Mouse (Mus musculus): ENCODE results near the gene Ttc9c. TPM values are rescaled to one million over a fixed set of nuclear protein-coding genes. Genes with fewer than 3 reads are reported as not detected.

Ttc9c gene
- 34.4 and 36.0 TPM in 2 replicates for polyA plus RNA-seq (2012; rRNA removed)

DNA sequence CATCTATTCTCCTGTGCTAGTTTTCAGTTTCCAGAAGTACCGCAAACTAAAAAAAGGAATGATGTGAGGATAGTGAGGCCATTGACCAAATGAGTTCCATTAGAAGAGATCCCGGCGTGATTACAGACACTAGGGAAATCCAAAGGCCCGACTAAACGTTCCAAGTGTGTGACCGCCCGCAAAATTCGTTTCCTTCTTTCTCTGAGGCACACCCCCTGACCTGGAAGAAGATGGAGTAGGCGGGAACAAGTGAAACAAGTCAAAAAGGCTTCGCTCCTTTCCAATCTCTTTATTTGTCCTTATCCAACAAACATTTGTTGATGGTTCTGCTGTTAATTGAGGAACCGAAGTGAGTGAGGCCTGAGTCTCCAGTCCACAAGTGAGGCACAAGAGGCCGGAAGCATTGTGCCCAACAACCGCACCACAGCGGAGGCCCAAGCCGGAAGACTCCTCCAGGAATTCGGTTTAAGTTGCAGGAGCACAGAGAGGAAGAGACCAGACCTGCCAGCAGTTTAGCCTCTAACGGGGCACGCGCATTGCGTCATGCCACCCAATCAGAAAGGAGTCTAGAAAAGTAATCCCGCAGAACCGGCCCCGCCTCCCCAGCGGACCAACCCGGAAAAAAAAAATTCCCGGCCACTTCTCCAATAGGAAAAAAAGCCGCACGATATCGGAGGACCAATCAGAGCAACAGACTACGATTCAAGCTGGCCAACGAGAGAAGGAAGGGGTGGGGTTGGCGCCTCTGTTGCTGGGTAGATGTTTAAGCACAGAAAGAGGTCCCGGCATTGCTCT is at the start of gene Ttc9c:
TSS of gene Ttc9c (minus strand) at position 533 of the 795 bp plus-strand sequence.
- TF ChIP-seq CTCF (IDR thresholded peaks at IDR 0.05; ENCODE audit: borderline replicate concordance, insufficient read depth, low read depth, low read length) (no peak), POLR2A (IDR thresholded peaks at IDR 0.05; ENCODE audit: borderline replicate concordance, insufficient read depth, low read length) (peak; percentile 82; the same call in 1 of the 2 replicates)
- under 1% methylated on average over 33 of the region's 33 CpGs for WGBS

GRCm38 (mm10) chr19:8864265-8864664 is 45.1 kb upstream of the Ttc9c start:
- Histone ChIP-seq H3K4me1 (ENCODE audit: control insufficient read depth, insufficient read depth, low read length) (no peaks in the 10 kb centered on the region), H3K4me3 (replicated peaks; ENCODE audit: insufficient read depth, low read depth, low read length) (no peak overlapping the region), H3K27ac (ENCODE audit: insufficient read depth, low read length) (no peak overlapping the region), H3K27me3 (ENCODE audit: control insufficient read depth, insufficient read depth, low read length) (no peaks in the 10 kb centered on the region)
- TF ChIP-seq POLR2A (IDR thresholded peaks at IDR 0.05; ENCODE audit: borderline replicate concordance, insufficient read depth, low read length) (no peak), CTCF (IDR thresholded peaks at IDR 0.05; ENCODE audit: borderline replicate concordance, insufficient read depth, low read depth, low read length) (no peak)
- WGBS, result 80% methylated on average over 6 of the region's 6 CpGs
- no peak for DNase-seq

More for the DNA sequence above, at the start of gene Ttc9c:
- peak; percentile 95 to 99 for DNase-seq
- peaks cover 7% of the 10 kb centered on the region; the same call in 1 of the 2 replicates for H3K4me1 ChIP-seq (ENCODE audit: control insufficient read depth, insufficient read depth, low read length)
- H3K4me3 ChIP-seq (replicated peaks; ENCODE audit: insufficient read depth, low read depth, low read length), result peak within 1 kb of the TSS; percentile 86
- H3K27ac ChIP-seq (ENCODE audit: insufficient read depth, low read length), result peak within 1 kb of the TSS; percentile 95
- H3K27me3 ChIP-seq (ENCODE audit: control insufficient read depth, insufficient read depth, low read length), result no peaks in the 10 kb centered on the region

DNA sequence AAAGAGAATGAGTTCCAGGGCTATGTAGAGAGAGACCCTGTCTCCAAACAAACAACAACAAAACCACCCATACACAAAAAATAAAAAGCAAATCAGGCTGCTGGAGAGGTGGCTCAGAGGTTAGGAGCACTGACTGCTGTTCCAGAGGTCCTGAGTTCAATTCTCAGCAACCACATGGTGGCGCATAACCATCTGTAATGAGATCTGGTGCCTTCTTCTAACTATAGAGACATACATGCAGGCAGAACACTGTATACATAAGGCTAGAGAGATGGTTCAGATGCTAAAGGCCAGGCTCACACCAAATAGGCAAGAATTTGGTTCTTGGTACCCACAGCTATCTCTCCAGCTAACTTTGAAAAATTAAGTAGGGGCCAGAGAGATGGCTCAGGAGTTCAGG is 39.9 kb upstream of the Ttc9c start:
- no peak overlapping the region for H3K27ac ChIP-seq (ENCODE audit: insufficient read depth, low read length)
- no peak overlapping the region for H3K4me3 ChIP-seq (replicated peaks; ENCODE audit: insufficient read depth, low read depth, low read length)
- TF ChIP-seq CTCF (IDR thresholded peaks at IDR 0.05; ENCODE audit: borderline replicate concordance, insufficient read depth, low read depth, low read length) (no peak), POLR2A (IDR thresholded peaks at IDR 0.05; ENCODE audit: borderline replicate concordance, insufficient read depth, low read length) (no peak)
- DNase-seq, result no peak
- 34% methylated on average over 1 of the region's 1 CpGs for WGBS
- H3K4me1 ChIP-seq (ENCODE audit: control insufficient read depth, insufficient read depth, low read length), result no peaks in the 10 kb centered on the region
- H3K27me3 ChIP-seq (ENCODE audit: control insufficient read depth, insufficient read depth, low read length), result no peaks in the 10 kb centered on the region

DNA sequence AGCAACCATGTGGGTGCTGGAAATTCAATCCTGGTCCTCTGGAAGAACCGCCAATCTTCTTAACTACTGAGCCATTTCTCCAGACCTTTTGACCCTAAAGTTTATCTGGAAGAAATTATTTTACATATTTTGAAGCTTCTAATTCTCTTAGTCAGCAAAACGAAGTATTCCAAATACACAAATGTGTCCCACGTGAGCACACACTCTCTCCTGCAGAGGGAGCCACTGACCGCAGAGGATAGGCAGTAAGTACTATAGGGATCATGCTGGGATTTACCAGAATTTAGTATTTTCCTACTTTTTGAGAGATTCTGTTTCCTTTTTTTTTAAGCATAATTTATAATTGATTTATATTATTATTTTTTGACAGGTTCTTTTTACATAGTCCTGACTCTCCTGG is 38.6 kb upstream of the Ttc9c start:
- no peak for DNase-seq
- WGBS, result 32% methylated on average over 4 of the region's 4 CpGs
- no peak for TF ChIP-seq POLR2A (IDR thresholded peaks at IDR 0.05; ENCODE audit: borderline replicate concordance, insufficient read depth, low read length)
- TF ChIP-seq CTCF (IDR thresholded peaks at IDR 0.05; ENCODE audit: borderline replicate concordance, insufficient read depth, low read depth, low read length), result peak; percentile 59; the same call in 1 of the 2 replicates

GRCm38 (mm10) chr19:8853117-8853516 is 34.0 kb upstream of the Ttc9c start:
- no peaks in the 10 kb centered on the region for H3K4me1 ChIP-seq (ENCODE audit: control insufficient read depth, insufficient read depth, low read length)
- H3K27ac ChIP-seq (ENCODE audit: insufficient read depth, low read length), result no peak overlapping the region
- WGBS, result 46% methylated on average over 3 of the region's 3 CpGs
- no peaks in the 10 kb centered on the region for H3K27me3 ChIP-seq (ENCODE audit: control insufficient read depth, insufficient read depth, low read length)
- no peak overlapping the region for H3K4me3 ChIP-seq (replicated peaks; ENCODE audit: insufficient read depth, low read depth, low read length)
- DNase-seq, result no peak
- TF ChIP-seq POLR2A (IDR thresholded peaks at IDR 0.05; ENCODE audit: borderline replicate concordance, insufficient read depth, low read length), result no peak
- no peak for TF ChIP-seq CTCF (IDR thresholded peaks at IDR 0.05; ENCODE audit: borderline replicate concordance, insufficient read depth, low read depth, low read length)

More for the DNA sequence above, 38.6 kb upstream of the Ttc9c start:
- H3K4me1 ChIP-seq (ENCODE audit: control insufficient read depth, insufficient read depth, low read length), result no peaks in the 10 kb centered on the region
- no peaks in the 10 kb centered on the region for H3K27me3 ChIP-seq (ENCODE audit: control insufficient read depth, insufficient read depth, low read length)
- H3K4me3 ChIP-seq (replicated peaks; ENCODE audit: insufficient read depth, low read depth, low read length), result no peak overlapping the region
- H3K27ac ChIP-seq (ENCODE audit: insufficient read depth, low read length), result no peak overlapping the region

DNA sequence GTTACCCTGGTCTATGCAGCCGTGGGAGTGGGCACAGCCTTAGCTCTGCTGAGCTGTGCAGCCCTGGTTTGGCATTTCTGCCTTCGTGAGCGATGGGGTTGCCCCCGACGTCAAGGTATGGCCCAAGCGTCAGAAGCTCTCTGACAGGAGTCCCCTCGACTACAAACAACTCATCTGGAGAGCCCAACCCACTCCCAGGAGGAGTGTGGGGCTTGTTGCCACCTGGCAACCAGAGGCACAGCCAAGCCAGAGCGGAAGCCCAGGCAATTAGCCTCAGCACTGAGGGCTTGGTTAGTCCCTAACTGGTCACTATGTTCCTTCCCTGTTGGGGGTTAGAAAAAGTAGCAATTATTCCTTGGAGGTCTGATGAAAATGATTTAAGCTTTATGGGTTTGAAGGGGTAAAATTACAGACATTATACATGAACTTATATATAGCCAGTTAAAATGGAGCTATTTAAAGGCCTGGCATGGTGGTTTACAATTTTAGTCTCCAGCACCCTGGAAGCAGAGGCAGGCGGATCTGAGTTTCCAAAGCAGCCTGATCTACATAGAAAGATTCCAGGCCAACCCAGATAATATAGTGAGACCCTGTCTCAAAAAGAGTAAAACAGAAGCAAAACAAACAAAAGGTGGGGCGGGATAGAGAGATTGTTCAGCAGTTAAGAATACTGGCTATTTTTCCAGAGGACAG is 33.2 kb upstream of the Ttc9c start:
- H3K4me1 ChIP-seq (ENCODE audit: control insufficient read depth, insufficient read depth, low read length), result no peaks in the 10 kb centered on the region
- no peaks in the 10 kb centered on the region for H3K27me3 ChIP-seq (ENCODE audit: control insufficient read depth, insufficient read depth, low read length)
- WGBS, result 49% methylated on average over 10 of the region's 10 CpGs
- H3K27ac ChIP-seq (ENCODE audit: insufficient read depth, low read length), result no peak overlapping the region
- no peak overlapping the region for H3K4me3 ChIP-seq (replicated peaks; ENCODE audit: insufficient read depth, low read depth, low read length)
- TF ChIP-seq POLR2A (IDR thresholded peaks at IDR 0.05; ENCODE audit: borderline replicate concordance, insufficient read depth, low read length), result no peak
- no peak for TF ChIP-seq CTCF (IDR thresholded peaks at IDR 0.05; ENCODE audit: borderline replicate concordance, insufficient read depth, low read depth, low read length)
- DNase-seq, result no peak

DNA sequence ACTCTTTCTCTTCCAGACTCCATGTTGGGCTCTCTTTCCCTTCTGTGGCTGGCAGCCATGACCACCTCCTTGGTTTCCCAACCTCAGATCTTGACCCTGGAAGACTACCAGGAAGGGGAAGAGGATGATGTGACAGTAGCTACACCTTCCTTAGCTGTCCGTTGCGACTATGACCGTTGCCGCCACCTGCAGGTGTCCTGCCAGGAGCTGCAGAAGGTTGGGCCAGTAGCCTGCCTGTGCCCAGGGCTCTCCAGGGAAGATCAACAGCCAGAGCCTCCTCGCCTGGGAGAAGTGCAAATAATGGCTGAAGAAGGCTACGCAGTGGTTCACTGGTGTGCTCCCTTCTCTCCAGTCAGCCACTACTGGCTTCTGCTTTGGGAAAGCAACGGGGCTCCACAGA is 32.5 kb upstream of the Ttc9c start:
- 41% methylated on average over 7 of the region's 7 CpGs for WGBS
- no peak overlapping the region for H3K27ac ChIP-seq (ENCODE audit: insufficient read depth, low read length)
- H3K4me1 ChIP-seq (ENCODE audit: control insufficient read depth, insufficient read depth, low read length), result no peaks in the 10 kb centered on the region
- no peak overlapping the region for H3K4me3 ChIP-seq (replicated peaks; ENCODE audit: insufficient read depth, low read depth, low read length)
- no peak for TF ChIP-seq CTCF (IDR thresholded peaks at IDR 0.05; ENCODE audit: borderline replicate concordance, insufficient read depth, low read depth, low read length)
- no peak for TF ChIP-seq POLR2A (IDR thresholded peaks at IDR 0.05; ENCODE audit: borderline replicate concordance, insufficient read depth, low read length)
- DNase-seq, result no peak
- no peaks in the 10 kb centered on the region for H3K27me3 ChIP-seq (ENCODE audit: control insufficient read depth, insufficient read depth, low read length)
